Mouse (Mus musculus) neural tube, embryonic 10.5 days (tissue): ENCODE results near the gene Zbtb9.

ENCODE experiments used
- DNase-seq: peaks from one replicate; pipeline ENCODE4 v3.0.0-alpha.2; 2017; ENCODE audit warnings: low spot score; ENCODE audit errors: extremely low spot score

The Zbtb9 gene

GRCm38 (mm10) chr17:26947231-26948100 is 25.5 kb upstream of the Zbtb9 start:
- DNase-seq: no peak

GRCm38 (mm10) chr17:26948316-26949050 is 24.5 kb upstream of the Zbtb9 start:
- DNase-seq: peak; percentile 70

- DNase-seq: peak; percentile 43
These were observed 23.9 kb upstream of the Zbtb9 start for GRCm38 (mm10) chr17:26949051-26949577.

- DNase-seq: no peak
These were observed 23.1 kb upstream of the Zbtb9 start for GRCm38 (mm10) chr17:26949866-26950265.

- no peak for DNase-seq
These were observed 22.2 kb upstream of the Zbtb9 start for GRCm38 (mm10) chr17:26950560-26951288.

GRCm38 (mm10) chr17:26951406-26951805 is 21.6 kb upstream of the Zbtb9 start:
- DNase-seq: peak; percentile 85

GRCm38 (mm10) chr17:26951952-26952877 is 20.8 kb upstream of the Zbtb9 start:
- DNase-seq: no peak

GRCm38 (mm10) chr17:26953201-26953600 is 19.8 kb upstream of the Zbtb9 start:
- DNase-seq: no peak

- no peak for DNase-seq
These were observed 19.2 kb upstream of the Zbtb9 start for GRCm38 (mm10) chr17:26953726-26954125.

- DNase-seq: no peak
These were observed 16.7 kb upstream of the Zbtb9 start for GRCm38 (mm10) chr17:26956309-26956708.

GRCm38 (mm10) chr17:26956895-26957294 is 16.1 kb upstream of the Zbtb9 start:
- no peak for DNase-seq

- no peak for DNase-seq
These were observed 15.1 kb upstream of the Zbtb9 start for GRCm38 (mm10) chr17:26957872-26958271.

GRCm38 (mm10) chr17:26958880-26959279 is 14.1 kb upstream of the Zbtb9 start:
- no peak for DNase-seq

- no peak for DNase-seq
These were observed 13.2 kb upstream of the Zbtb9 start for GRCm38 (mm10) chr17:26959815-26960214.

- DNase-seq: no peak
These were observed 11.3 kb upstream of the Zbtb9 start for GRCm38 (mm10) chr17:26961572-26962240.

GRCm38 (mm10) chr17:26966993-26967392 is 6.0 kb upstream of the Zbtb9 start:
- no peak for DNase-seq

GRCm38 (mm10) chr17:26967477-26967876 is 5.5 kb upstream of the Zbtb9 start:
- DNase-seq: no peak

GRCm38 (mm10) chr17:26968200-26968611 is 4.8 kb upstream of the Zbtb9 start:
- DNase-seq: no peak

- no peak for DNase-seq
These were observed 3.7 kb upstream of the Zbtb9 start for GRCm38 (mm10) chr17:26969257-26969656.

GRCm38 (mm10) chr17:26970221-26970620 is 2.7 kb upstream of the Zbtb9 start:
- no peak for DNase-seq
